Mouse (Mus musculus): ENCODE measurements around the gene Snx13.

Gene Snx13

GRCm38 (mm10) chr12:35192426-35192769, 145.4 kb downstream of the Snx13 start:
- DNase-seq: no peak

Data from right cerebral cortex, postnatal 4 days (tissue).